Mouse (Mus musculus) forebrain, embryonic 13.5 days (tissue): Measurements from ENCODE around the gene Scgb1a1. TPM values are rescaled to one million over a fixed set of nuclear protein-coding genes. Genes with fewer than 3 reads are reported as not detected.
A peak's percentile ranks its signal among the peaks of the same experiment; 100 is the strongest.
"Not testable (repeated sequence)": the region's sequence is repeated elsewhere in the genome, so short reads cannot be mapped to it uniquely, and the experiment has no call there.

Experiments used
- ATAC-seq: fragments of 200-750 bp; cut with Nextera tagmentation; 2 replicates; pipeline ENCODE4 v1.8.0; 2017
- H3K27ac ChIP-seq: fragments of 300-500 bp; sonication (generic); 2 replicates; pipeline ENCODE4 v1.5.1; 2015; ENCODE audit warnings: inconsistent platforms, mild to moderate bottlenecking, moderate library complexity
- H3K27me3 ChIP-seq: fragments of 300-500 bp; sonication (generic); 2 replicates; pipeline ENCODE4 v1.6.1; 2015; ENCODE audit warnings: mild to moderate bottlenecking, inconsistent platforms
- H3K36me3 ChIP-seq: fragments of 300-500 bp; sonication (generic); 2 replicates; pipeline ENCODE4 v1.6.1; 2015; ENCODE audit warnings: mild to moderate bottlenecking, inconsistent platforms; ENCODE audit not compliant: poor library complexity, severe bottlenecking
- H3K4me1 ChIP-seq: fragments of 300-500 bp; sonication (generic); 2 replicates; pipeline ENCODE4 v1.6.1; 2015; ENCODE audit warnings: inconsistent platforms
- H3K4me2 ChIP-seq: fragments of 300-500 bp; sonication (generic); 2 replicates; pipeline ENCODE4 v1.6.1; 2015; ENCODE audit warnings: inconsistent platforms, mild to moderate bottlenecking, moderate library complexity
- H3K4me3 ChIP-seq: fragments of 300-500 bp; sonication (generic); 2 replicates; pipeline ENCODE4 v1.5.1; 2015; ENCODE audit warnings: mild to moderate bottlenecking, inconsistent platforms
- H3K9ac ChIP-seq: fragments of 300-500 bp; sonication (generic); 2 replicates; pipeline ENCODE4 v1.6.1; 2015; ENCODE audit warnings: mild to moderate bottlenecking, inconsistent platforms
- H3K9me3 ChIP-seq: fragments of 300-500 bp; sonication (generic); replicated peaks from 2 replicates; pipeline ENCODE4 v1.6.1; 2016; ENCODE audit warnings: inconsistent platforms
- WGBS: fragments of 180-500 bp; shearing (Covaris S2); methylation state at CpG from one replicate; pipeline ENCODE4 v1.1.7; 2015; 5-methylcytosine and 5-hydroxymethylcytosine counted together
- polyA plus RNA-seq: library from polyadenylated mRNA; unstranded; fragments of >200 nt; fragmentation: Nextera tagmentation; extraction: Ambion mirVana; gene quantifications from 2 replicates; pipeline ENCODE4 v1.2.1, GENCODE M21; 2015

Gene Scgb1a1
- polyA plus RNA-seq = not detected in 2 replicates

- Histone ChIP-seq H3K36me3 (no peaks in the 10 kb centered on the region), H3K27me3 (no peaks in the 10 kb centered on the region), H3K9me3 (no peaks in the 10 kb centered on the region), H3K4me2 (no peak within 1 kb of the TSS), H3K9ac (no peak within 1 kb of the TSS), H3K4me3 (no peak within 1 kb of the TSS), H3K4me1 (no peaks in the 10 kb centered on the region), H3K27ac (no peak within 1 kb of the TSS)
- ATAC-seq = no peak
- 76% methylated on average over 4 of the region's 4 CpGs for WGBS
Measured at GRCm38 (mm10) chr19:9087821-9088220, at the start of gene Scgb1a1. Gene Scgb1a1, minus strand, starts transcription at chr19:9087958.

GRCm38 (mm10) chr19:9137159-9137558, 49.4 kb upstream of the Scgb1a1 start:
- Histone ChIP-seq H3K4me3 (no peak overlapping the region), H3K4me2 (no peak overlapping the region), H3K27ac (no peak overlapping the region), H3K27me3 (no peaks in the 10 kb centered on the region), H3K36me3 (no peaks in the 10 kb centered on the region), H3K9ac (no peak overlapping the region), H3K4me1 (peaks cover 21% of the 10 kb centered on the region), H3K9me3 (no peaks in the 10 kb centered on the region)
- 88% methylated on average over 1 of the region's 1 CpGs for WGBS
- no peak for ATAC-seq

GRCm38 (mm10) chr19:9135512-9136331, 48.0 kb upstream of the Scgb1a1 start, which contains the start of gene Asrgl1:
Gene Asrgl1, minus strand, starts transcription at chr19:9135636.
- H3K27ac ChIP-seq = peak within 1 kb of the TSS; percentile 25; the same call in 1 of the 2 replicates

GRCm38 (mm10) chr19:9134746-9135511, 47.2 kb upstream of the Scgb1a1 start:
- Histone ChIP-seq H3K4me1 (peaks cover 21% of the 10 kb centered on the region), H3K36me3 (no peaks in the 10 kb centered on the region), H3K27ac (no peak overlapping the region; the same call in 1 of the 2 replicates), H3K27me3 (no peaks in the 10 kb centered on the region), H3K9ac (peak overlapping the region; percentile 79), H3K4me3 (peak overlapping the region; percentile 76), H3K9me3 (no peaks in the 10 kb centered on the region), H3K4me2 (peak overlapping the region; percentile 90)
- ATAC-seq = peak; percentile 82
- WGBS = 1% methylated on average over 33 of the region's 37 CpGs

More at GRCm38 (mm10) chr19:9135512-9136331, 48.0 kb upstream of the Scgb1a1 start, which contains the start of gene Asrgl1:
- no peaks in the 10 kb centered on the region for H3K36me3 ChIP-seq
- peak within 1 kb of the TSS; percentile 76 for H3K4me3 ChIP-seq
- peak within 1 kb of the TSS; percentile 90 for H3K4me2 ChIP-seq
- no peaks in the 10 kb centered on the region for H3K9me3 ChIP-seq
- 12% methylated on average over 31 of the region's 31 CpGs for WGBS
- H3K9ac ChIP-seq = peak within 1 kb of the TSS; percentile 79
- H3K27me3 ChIP-seq = no peaks in the 10 kb centered on the region
- peaks cover 21% of the 10 kb centered on the region for H3K4me1 ChIP-seq
- ATAC-seq = peak; percentile 98

- H3K9ac ChIP-seq = no peak overlapping the region
- H3K9me3 ChIP-seq = no peaks in the 10 kb centered on the region
- 82% methylated on average over 1 of the region's 1 CpGs for WGBS
- no peak overlapping the region for H3K4me3 ChIP-seq
- no peaks in the 10 kb centered on the region for H3K27me3 ChIP-seq
- no peak overlapping the region for H3K27ac ChIP-seq
- peaks cover 12% of the 10 kb centered on the region for H3K36me3 ChIP-seq
- peaks cover 21% of the 10 kb centered on the region for H3K4me1 ChIP-seq
- H3K4me2 ChIP-seq = no peak overlapping the region
- ATAC-seq = no peak
Measured at GRCm38 (mm10) chr19:9129996-9130395, 42.2 kb upstream of the Scgb1a1 start.

GRCm38 (mm10) chr19:9128499-9129194, 40.9 kb upstream of the Scgb1a1 start:
- Histone ChIP-seq H3K4me2 (no peak overlapping the region), H3K4me3 (no peak overlapping the region), H3K9ac (no peak overlapping the region), H3K27me3 (no peaks in the 10 kb centered on the region), H3K27ac (no peak overlapping the region), H3K36me3 (peaks cover 12% of the 10 kb centered on the region), H3K4me1 (peaks cover 11% of the 10 kb centered on the region), H3K9me3 (no peaks in the 10 kb centered on the region)
- no peak for ATAC-seq
- WGBS = 94% methylated on average over 4 of the region's 4 CpGs

- not testable (repeated sequence) for H3K4me2 ChIP-seq, H3K4me3 ChIP-seq, H3K9ac ChIP-seq, H3K4me1 ChIP-seq, H3K27ac ChIP-seq, H3K9me3 ChIP-seq, ATAC-seq, H3K27me3 ChIP-seq
- H3K36me3 ChIP-seq = peaks cover 12% of the 10 kb centered on the region
- WGBS = 95% methylated on average over 2 of the region's 2 CpGs
Measured at GRCm38 (mm10) chr19:9123986-9124385, 36.2 kb upstream of the Scgb1a1 start.

- Histone ChIP-seq H3K27me3 (no peaks in the 10 kb centered on the region), H3K27ac (no peak overlapping the region), H3K4me1 (no peaks in the 10 kb centered on the region; the same call in 1 of the 2 replicates), H3K4me2 (no peak overlapping the region), H3K9ac (no peak overlapping the region), H3K4me3 (no peak overlapping the region), H3K36me3 (peaks cover 5% of the 10 kb centered on the region; the same call in 1 of the 2 replicates), H3K9me3 (no peaks in the 10 kb centered on the region)
- 97% methylated on average over 1 of the region's 1 CpGs for WGBS
- no peak for ATAC-seq
Measured at GRCm38 (mm10) chr19:9122390-9122789, 34.6 kb upstream of the Scgb1a1 start.

GRCm38 (mm10) chr19:9119655-9120425, 32.1 kb upstream of the Scgb1a1 start:
- no peak for ATAC-seq
- 87% methylated on average over 3 of the region's 3 CpGs for WGBS
- no peak overlapping the region for H3K27ac ChIP-seq
- H3K36me3 ChIP-seq = peaks cover 16% of the 10 kb centered on the region
- no peaks in the 10 kb centered on the region for H3K9me3 ChIP-seq
- no peak overlapping the region for H3K9ac ChIP-seq
- no peak overlapping the region for H3K4me3 ChIP-seq
- peaks cover 5% of the 10 kb centered on the region; the same call in 1 of the 2 replicates for H3K4me1 ChIP-seq
- H3K27me3 ChIP-seq = no peaks in the 10 kb centered on the region
- H3K4me2 ChIP-seq = no peak overlapping the region

GRCm38 (mm10) chr19:9117275-9117674, 29.5 kb upstream of the Scgb1a1 start:
- ATAC-seq = peak; percentile 87
- Histone ChIP-seq H3K4me3 (no peak overlapping the region), H3K36me3 (peaks cover 41% of the 10 kb centered on the region), H3K4me1 (peaks cover 5% of the 10 kb centered on the region; the same call in 1 of the 2 replicates), H3K9me3 (no peaks in the 10 kb centered on the region), H3K9ac (no peak overlapping the region), H3K27me3 (no peaks in the 10 kb centered on the region), H3K4me2 (no peak overlapping the region), H3K27ac (peak overlapping the region; percentile 25; the same call in 1 of the 2 replicates)
- 57% methylated on average over 5 of the region's 5 CpGs for WGBS

GRCm38 (mm10) chr19:9116268-9116667, 28.5 kb upstream of the Scgb1a1 start:
- Histone ChIP-seq H3K27me3 (no peaks in the 10 kb centered on the region), H3K9me3 (no peaks in the 10 kb centered on the region), H3K4me2 (no peak overlapping the region), H3K4me3 (no peak overlapping the region), H3K4me1 (peaks cover 5% of the 10 kb centered on the region; the same call in 1 of the 2 replicates), H3K36me3 (peaks cover 45% of the 10 kb centered on the region), H3K9ac (no peak overlapping the region), H3K27ac (no peak overlapping the region)
- WGBS = 86% methylated on average over 4 of the region's 4 CpGs
- no peak for ATAC-seq
